Mouse (Mus musculus) MEL (cell line): ENCODE measurements around the gene Hmgb1.

Experiments
- CTCF ChIP-seq, 3 experiments: IDR thresholded peaks in 2 of 3; conservative IDR thresholded peaks in 1 of 3; 2 replicates each; pipeline ENCODE4 v1.5.1; 2011 to 2012; ENCODE audit warnings: low read length in 3 of 3, low read depth in 2 of 3, mild to moderate bottlenecking in 2 of 3, improper control_type of control experiment in 1 of 3, inconsistent platforms in 1 of 3, mixed read lengths in 1 of 3, moderate library complexity in 1 of 3; ENCODE audit not compliant: control insufficient read depth in 1 of 3, insufficient read depth in 1 of 3, poor library complexity in 1 of 3, severe bottlenecking in 1 of 3
- EP300 ChIP-seq, 2 experiments: IDR thresholded peaks; 2 replicates each; pipeline ENCODE4 v1.6.1; 2011; ENCODE audit warnings: improper control_type of control experiment in 2 of 2, low read length in 2 of 2, low read depth in 1 of 2, mild to moderate bottlenecking in 1 of 2
- GATA1 ChIP-seq: IDR thresholded peaks from 2 replicates; pipeline ENCODE4 v1.6.1; 2011; ENCODE audit warnings: low read depth, low read length, improper control_type of control experiment
- HCFC1 ChIP-seq: IDR thresholded peaks from 2 replicates; pipeline ENCODE4 v1.6.1; 2012; ENCODE audit warnings: low read depth, mild to moderate bottlenecking, inconsistent platforms, low read length, improper control_type of control experiment, moderate library complexity
- MAFK ChIP-seq: IDR thresholded peaks from 2 replicates; pipeline ENCODE4 v1.6.1; 2011; ENCODE audit warnings: low read depth, mild to moderate bottlenecking, low read length, improper control_type of control experiment, borderline replicate concordance
- NRF1 ChIP-seq: IDR thresholded peaks from 2 replicates; pipeline ENCODE4 v1.6.1; 2014; ENCODE audit warnings: low read depth, mild to moderate bottlenecking, inconsistent platforms, low read length, improper control_type of control experiment, moderate library complexity; ENCODE audit not compliant: poor library complexity, insufficient read depth, severe bottlenecking
- POLR2A ChIP-seq, 2 experiments: IDR thresholded peaks; 2 replicates each; pipeline ENCODE4 v1.6.1; 2011 to 2012; ENCODE audit warnings: low read length in 2 of 2, mild to moderate bottlenecking in 2 of 2, control low read depth in 1 of 2, improper control_type of control experiment in 1 of 2, low read depth in 1 of 2, moderate library complexity in 1 of 2; ENCODE audit not compliant: control insufficient read depth in 1 of 2, insufficient read depth in 1 of 2, poor library complexity in 1 of 2

DNA sequence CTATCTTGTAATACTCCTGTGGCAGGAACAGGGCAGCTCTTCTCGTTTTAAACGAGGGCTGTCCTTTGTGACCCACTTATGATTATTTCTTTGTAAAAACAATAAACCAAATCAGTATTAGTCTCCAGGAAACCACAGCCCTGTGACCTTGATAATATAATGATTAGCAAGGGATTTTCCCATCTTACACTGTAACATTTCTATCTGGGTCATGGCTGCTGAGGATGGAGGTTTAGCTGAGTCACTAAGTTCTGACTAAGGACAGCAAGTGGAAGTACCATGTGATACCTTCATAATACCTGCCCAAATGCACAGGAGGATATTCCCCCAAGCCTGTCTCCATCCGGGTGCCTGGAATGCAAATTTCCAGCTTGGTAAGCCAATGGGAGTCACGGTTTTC lies 23.8 kb downstream of the Hmgb1 start:
- no peak for TF ChIP-seq CTCF (IDR thresholded peaks at IDR 0.05 in 2 of 3, conservative IDR thresholded peaks at IDR 0.05 in 1 of 3; ENCODE audit: control insufficient read depth in 1 of 3, insufficient read depth in 1 of 3, low read depth in 2 of 3, low read length in 3 of 3, poor library complexity in 1 of 3, severe bottlenecking in 1 of 3)
- no peak for TF ChIP-seq HCFC1
- TF ChIP-seq MAFK, result no peak
- no peak for TF ChIP-seq EP300 (IDR thresholded peaks at IDR 0.05; ENCODE audit: low read depth in 1 of 2, low read length in 2 of 2)
- TF ChIP-seq GATA1, result no peak
- no peak for TF ChIP-seq POLR2A (IDR thresholded peaks at IDR 0.05; ENCODE audit: control insufficient read depth in 1 of 2, insufficient read depth in 1 of 2, low read depth in 1 of 2, low read length in 2 of 2, poor library complexity in 1 of 2)
- TF ChIP-seq NRF1, result no peak
